Mouse (Mus musculus): Measurements from ENCODE around the gene Cldn20.

Gene Cldn20

DNA sequence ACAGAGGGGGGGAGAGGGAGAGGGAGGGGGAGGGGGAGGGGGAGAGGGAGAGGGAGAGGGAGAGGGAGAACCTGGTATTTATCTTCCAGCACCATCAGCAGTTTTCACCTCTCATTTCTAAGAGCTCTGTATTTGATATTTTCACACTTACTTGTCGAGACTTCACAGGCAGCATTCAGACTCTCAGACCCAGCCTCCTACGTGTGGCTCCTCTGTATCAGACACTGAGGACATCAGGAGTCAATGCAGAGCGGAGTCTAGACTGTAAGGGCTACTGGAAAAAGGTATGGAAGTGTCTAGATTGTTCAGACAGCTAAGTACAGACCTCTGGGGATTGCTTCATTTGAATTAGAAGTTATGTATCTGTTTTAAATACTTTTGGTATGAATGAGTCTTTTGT lies 2.8 kb upstream of the Cldn20 start:
- no peak for DNase-seq (ENCODE audit: low spot score)

DNA sequence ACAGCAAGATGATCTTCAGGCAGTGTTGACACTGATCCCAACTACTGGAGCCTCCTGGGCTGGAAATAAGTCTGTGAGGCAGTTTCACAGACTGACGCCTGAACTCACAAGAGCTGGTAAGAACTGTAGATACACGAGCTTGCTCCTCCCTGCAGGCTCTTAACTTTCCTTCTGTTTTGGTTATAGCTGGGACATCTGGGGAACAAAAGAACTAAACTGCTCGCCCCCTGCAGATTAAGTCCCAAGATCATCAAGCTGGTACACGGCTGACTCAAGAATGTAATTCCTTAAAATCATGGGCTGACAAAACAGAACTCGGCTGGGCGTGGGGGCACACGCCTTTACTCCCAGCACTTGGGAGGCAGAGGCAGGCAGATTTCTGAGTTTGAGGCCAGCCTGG lies 1.8 kb upstream of the Cldn20 start:
- no peak for DNase-seq (ENCODE audit: low spot score)

DNA sequence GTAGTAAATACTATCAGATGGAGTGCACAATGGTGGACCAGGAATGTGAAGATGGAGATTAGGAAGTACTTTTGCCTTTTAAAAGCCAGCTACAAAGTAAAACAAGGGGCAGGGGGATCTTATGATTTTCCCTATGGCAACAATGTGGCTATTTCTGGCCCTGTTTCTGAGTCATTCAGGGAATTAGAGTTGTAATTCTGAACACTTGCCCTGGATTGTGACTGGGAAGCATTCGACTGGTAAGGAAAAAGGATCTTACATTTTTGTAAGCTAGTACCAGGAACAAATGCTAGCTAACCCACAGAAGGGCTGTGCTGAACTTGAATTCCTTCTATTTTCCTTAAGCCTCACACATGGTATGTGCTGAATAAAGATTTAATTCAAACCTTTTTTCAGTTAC lies 713 bp upstream of the Cldn20 start:
- no peak for DNase-seq (ENCODE audit: low spot score)

DNA sequence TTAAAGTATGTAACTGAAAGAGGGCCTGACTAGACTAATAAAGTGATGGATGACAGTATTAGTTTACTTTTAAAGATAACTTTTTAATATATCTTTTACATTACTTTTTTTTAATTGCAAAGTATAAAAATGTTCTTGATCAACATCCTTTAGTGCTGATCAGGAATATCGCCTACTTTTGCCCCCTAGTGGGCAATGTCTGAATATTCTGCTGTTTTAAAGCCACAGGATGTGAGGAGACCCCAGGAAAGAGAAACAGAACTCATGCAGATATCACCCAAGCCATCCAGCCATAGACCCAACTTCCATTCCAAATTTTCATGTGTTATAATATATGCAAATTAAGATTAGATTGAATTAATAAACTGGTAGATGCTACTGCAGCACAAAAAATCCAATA lies 1.1 kb downstream of the Cldn20 start:
- peak; percentile 76 for DNase-seq (ENCODE audit: low spot score)

DNA sequence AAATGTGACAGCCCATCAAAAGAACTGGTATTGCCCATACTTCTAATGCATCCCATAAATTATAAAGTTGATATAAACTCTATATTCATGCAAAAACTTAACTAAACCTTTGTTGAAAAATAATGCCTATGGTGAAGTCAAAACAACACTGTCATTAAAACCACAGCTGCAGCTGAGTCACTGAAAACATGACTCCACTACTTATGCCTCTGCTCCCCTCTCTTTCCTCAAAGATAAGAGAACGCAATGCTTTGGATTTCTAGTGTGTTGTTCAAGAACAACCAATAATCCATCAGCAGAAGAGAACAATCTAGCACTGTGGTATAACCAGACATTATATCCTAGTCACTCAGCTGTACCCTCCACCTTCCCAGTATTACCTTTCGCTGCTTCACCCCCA lies 8.0 kb downstream of the Cldn20 start:
- no peak for DNase-seq (ENCODE audit: low spot score)

DNA sequence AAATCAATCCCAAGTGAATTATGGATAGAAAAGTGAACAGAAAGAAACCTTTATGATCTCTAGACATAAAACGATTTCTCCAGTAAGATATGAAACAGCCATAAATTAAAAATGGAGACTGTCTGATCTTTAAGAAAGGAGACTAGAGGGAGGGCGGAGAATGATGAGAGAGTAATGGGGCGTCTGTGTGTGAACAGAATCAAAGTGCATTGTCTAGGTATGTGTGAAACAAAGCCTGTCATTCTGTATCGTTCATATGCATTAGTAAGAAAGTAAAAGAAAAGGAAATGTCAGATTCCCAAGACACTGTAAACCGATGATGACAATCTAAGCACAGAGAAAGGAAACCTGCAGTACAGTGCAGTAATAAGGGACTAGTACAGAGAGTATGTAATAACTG lies 8.7 kb downstream of the Cldn20 start:
- no peak for DNase-seq (ENCODE audit: low spot score)

DNA sequence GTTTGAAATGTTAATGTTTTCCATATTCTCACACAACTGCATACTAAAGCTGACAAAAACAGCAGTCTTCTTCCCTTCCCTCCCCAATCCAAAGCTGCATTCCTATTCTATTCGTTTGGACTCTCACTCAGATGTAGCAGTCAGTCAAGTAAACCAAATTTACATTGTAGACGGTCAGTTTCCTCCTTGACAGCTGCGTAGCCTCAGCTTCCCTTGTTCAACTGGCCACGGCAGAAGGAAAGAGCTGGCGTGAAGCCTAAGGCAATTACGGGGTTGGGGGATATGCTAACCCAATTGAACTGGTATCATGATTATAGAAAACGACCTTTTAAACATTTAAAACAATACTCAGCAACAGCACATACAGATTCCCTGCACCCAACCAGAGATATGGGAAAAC lies 15.4 kb downstream of the Cldn20 start:
- no peak for DNase-seq (ENCODE audit: low spot score)

DNA sequence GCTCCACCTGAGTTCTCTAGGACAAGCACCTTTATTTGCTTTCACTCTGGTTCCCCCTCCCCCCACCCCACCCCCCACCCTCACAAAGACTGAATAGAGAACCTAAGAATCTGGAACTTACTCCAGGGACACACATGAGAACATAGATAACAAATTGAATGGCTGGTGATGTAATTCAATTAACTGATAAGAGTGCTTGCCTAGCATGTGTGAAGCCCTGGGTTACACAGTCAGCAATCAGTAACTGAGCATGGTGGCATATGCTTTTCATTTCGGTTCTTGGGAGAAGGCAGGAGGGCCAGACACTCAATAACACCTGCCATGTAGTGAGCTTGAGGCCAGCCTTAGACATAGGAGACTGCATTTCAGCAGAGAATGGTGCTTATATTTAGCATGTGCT lies 23.9 kb downstream of the Cldn20 start:
- DNase-seq (ENCODE audit: low spot score): no peak

DNA sequence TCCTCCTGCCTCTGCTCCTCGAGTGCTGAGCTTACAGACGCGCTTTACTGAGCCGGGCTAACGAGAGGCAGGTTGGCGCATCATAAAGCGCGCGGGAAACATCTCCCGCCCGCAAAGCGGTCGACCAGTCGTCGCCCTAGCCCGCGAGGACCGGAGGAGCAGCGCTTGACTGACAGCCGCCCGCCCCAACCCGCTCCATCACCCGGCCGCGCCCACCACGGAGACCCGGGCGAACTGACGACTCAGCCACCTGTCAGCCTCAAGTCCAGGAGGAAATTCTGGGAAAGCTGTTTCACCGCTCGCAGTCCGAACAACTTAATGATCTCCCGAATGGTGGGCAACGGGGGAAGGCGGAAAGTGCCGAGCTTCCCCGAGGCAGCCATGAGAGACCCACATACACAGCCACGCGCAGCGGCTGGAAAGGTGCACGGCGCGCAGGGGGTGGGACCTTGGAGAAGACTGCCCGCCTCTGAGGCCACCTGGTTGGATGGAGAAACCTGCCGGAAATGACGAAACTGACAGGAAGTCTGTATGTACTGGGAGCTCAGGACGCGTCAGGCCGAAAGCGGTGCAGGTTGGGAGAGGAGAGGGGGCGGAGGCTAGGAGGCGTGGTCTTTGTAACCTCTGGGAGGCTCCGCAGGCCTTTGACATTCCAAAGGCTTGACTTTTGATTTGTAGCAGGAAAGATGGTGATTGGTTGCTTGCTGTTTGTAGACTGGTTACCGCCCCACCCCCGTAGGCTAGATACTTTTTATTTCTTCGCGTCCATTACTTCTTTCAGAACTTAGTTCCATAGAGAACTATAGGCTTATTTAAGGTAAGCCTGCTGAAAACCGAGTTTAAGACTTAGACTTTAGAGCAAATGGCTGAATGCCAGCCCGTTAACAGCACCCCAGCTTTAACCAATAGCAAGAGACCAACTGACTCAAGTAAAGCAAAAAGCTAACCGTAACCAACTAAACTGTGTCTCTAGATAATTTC lies 25.3 kb downstream of the Cldn20 start, which contains the start of gene Tfb1m:
Tfb1m (minus strand) TSS at position 451 of the 981 bp plus-strand sequence.
- DNase-seq (ENCODE audit: low spot score): peak; percentile 98

DNA sequence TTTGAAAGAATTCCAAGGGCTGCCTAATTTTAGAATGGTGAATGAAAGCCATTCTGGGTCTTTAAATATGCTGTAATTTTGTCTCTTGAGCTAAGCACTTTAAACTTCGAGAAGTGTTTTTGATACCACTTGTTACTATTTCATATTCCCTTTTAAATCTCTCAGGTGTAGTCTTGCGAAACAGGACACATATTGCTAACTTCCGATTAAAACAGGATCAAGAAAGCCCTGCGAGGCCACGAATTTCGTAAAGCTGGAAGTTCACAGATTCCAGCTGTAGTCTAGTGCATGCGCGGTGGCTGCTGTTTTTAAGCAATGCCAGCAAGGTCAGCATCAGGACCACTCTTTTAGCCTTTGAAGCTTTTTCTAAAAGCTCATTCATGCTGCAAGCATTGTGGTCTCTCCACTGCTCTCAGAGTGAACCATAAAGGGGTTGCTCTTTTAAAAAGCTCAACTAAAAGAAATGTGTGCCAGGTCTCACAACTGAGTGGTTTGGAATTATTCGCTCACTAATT lies 26.1 kb downstream of the Cldn20 start:
- DNase-seq (ENCODE audit: low spot score): no peak

DNA sequence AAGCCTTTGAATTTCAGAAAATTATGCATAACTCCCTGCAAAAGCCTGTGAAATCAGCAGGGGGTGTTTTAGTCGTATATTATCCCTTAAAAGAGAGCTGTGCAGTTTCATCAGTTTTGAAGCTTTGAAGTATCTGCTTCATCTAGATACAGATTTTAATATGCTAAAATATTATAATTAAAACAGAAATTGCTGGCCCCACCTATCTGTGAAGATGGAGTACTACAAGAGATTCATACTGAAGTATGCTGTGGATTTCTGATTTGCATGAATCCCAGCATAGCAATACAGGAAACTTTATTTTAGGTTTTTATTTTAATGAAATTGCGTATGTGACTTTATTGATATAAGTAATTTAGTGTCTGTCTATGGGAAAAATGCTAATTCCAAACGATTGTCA lies 28.2 kb downstream of the Cldn20 start:
- DNase-seq (ENCODE audit: low spot score): peak; percentile 20

DNA sequence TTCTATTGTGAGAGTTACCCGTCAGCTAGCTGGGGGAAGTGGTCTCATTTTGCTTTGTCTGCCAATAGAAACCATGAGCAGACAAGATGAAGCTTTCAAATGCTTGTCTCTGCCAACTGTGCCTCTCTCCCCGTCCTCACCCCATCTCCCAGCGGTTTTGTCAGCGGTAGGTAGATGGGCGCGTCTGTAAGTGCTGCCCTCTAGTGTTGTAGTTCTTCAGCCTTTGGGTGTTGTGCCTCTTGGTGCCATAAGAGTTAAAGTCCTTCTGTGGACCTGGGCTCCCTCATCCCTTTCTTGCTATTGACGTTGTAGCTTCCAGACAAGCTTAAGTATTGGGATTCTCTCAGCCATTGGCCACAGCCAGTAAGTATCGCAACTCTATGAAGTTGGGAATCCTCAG lies 30.1 kb downstream of the Cldn20 start:
- DNase-seq (ENCODE audit: low spot score): no peak

DNA sequence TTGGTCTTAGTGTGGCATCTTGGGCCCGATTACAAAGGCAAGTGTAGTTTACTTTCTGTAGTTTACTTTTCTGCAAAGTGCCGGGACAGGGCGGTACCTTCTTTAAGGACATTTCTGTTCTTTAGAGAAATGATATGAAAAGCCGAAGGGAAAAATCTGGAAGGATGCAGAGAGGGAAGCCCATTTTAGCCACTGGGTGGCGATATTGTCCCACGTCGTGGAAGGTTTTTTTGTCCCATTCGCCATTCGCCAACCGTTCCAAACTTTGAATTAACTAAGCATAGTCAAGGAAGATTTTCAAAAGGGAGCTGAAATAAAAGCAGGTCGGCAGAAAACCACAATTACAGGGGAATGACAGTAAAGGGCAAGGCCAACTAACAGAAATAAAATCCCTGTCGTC lies 38.5 kb downstream of the Cldn20 start:
- peak; percentile 89 for DNase-seq (ENCODE audit: low spot score)
